Mouse (Mus musculus) MEL-GATA-1-ER (cell line): Measurements from ENCODE around the gene Ppp2r5d.

Experiments
- DNase-seq: peaks from one replicate; pipeline ENCODE4 v3.0.0-alpha.2; 2012; ENCODE audit warnings: low read depth; ENCODE audit errors: extremely low read depth

Gene Ppp2r5d

GRCm38 (mm10) chr17:46721077-46721476, 16.2 kb upstream of the Ppp2r5d start:
- DNase-seq = no peak

- DNase-seq = no peak
These were observed 10.0 kb upstream of the Ppp2r5d start for GRCm38 (mm10) chr17:46714756-46715481.

- no peak for DNase-seq
These were observed 8.9 kb upstream of the Ppp2r5d start for GRCm38 (mm10) chr17:46713849-46714248.

- DNase-seq = peak; percentile 23
These were observed 7.5 kb upstream of the Ppp2r5d start for GRCm38 (mm10) chr17:46712442-46712841.

- DNase-seq = no peak
These were observed 6.8 kb upstream of the Ppp2r5d start for GRCm38 (mm10) chr17:46711612-46712271.

- peak; percentile 84 for DNase-seq
These were observed 6.2 kb upstream of the Ppp2r5d start, which contains the start of gene Pex6 for GRCm38 (mm10) chr17:46710959-46711597. Gene Pex6, plus strand, starts transcription at chr17:46711463.

GRCm38 (mm10) chr17:46706375-46707089, 1.6 kb upstream of the Ppp2r5d start:
- DNase-seq = no peak

GRCm38 (mm10) chr17:46703971-46704886, 682 bp downstream of the Ppp2r5d start:
- no peak for DNase-seq

GRCm38 (mm10) chr17:46702506-46702905, 2.4 kb downstream of the Ppp2r5d start:
- DNase-seq = no peak

- DNase-seq = no peak
These were observed 2.8 kb downstream of the Ppp2r5d start for GRCm38 (mm10) chr17:46702100-46702499.

- no peak for DNase-seq
These were observed 3.4 kb downstream of the Ppp2r5d start for GRCm38 (mm10) chr17:46701489-46701888.

- no peak for DNase-seq
These were observed 5.0 kb downstream of the Ppp2r5d start for GRCm38 (mm10) chr17:46699912-46700311.

GRCm38 (mm10) chr17:46699245-46699644, 5.7 kb downstream of the Ppp2r5d start:
- no peak for DNase-seq

- no peak for DNase-seq
These were observed 6.4 kb downstream of the Ppp2r5d start for GRCm38 (mm10) chr17:46698515-46698914.

- DNase-seq = no peak
These were observed 10.3 kb downstream of the Ppp2r5d start for GRCm38 (mm10) chr17:46694517-46695063.

GRCm38 (mm10) chr17:46691390-46691789, 13.5 kb downstream of the Ppp2r5d start:
- DNase-seq = no peak

GRCm38 (mm10) chr17:46690665-46691064, 14.2 kb downstream of the Ppp2r5d start:
- no peak for DNase-seq

- no peak for DNase-seq
These were observed 19.0 kb downstream of the Ppp2r5d start for GRCm38 (mm10) chr17:46685913-46686312.

- no peak for DNase-seq
These were observed 22.1 kb downstream of the Ppp2r5d start for GRCm38 (mm10) chr17:46682654-46683389.
